Mouse (Mus musculus) hindbrain, embryonic 11.5 days (tissue): ENCODE results near the gene Utp20. TPM values are rescaled to one million over a fixed set of nuclear protein-coding genes. Genes with fewer than 3 reads are reported as not detected.
"Not testable (repeated sequence)": the region's sequence is repeated elsewhere in the genome, so short reads cannot be mapped to it uniquely, and the experiment has no call there.

Experiments
- ATAC-seq: fragments of 200-750 bp; cut with Nextera tagmentation; 2 replicates; pipeline ENCODE4 v1.8.0; 2017; ENCODE audit warnings: mild to moderate bottlenecking, moderate TSS enrichment, moderate library complexity; ENCODE audit not compliant: low FRiP score
- DNase-seq: peaks from one replicate; pipeline ENCODE4 v3.0.0-alpha.2; 2015; ENCODE audit warnings: low spot score
- H3K27ac ChIP-seq: fragments of 300-500 bp; sonication (generic); 2 replicates; pipeline ENCODE4 v1.5.1; 2014; ENCODE audit warnings: mild to moderate bottlenecking, low read depth, low read length
- H3K27me3 ChIP-seq: fragments of 300-500 bp; sonication (generic); 2 replicates; pipeline ENCODE4 v1.6.1; 2014; ENCODE audit warnings: mild to moderate bottlenecking, low read length, moderate library complexity, mixed read lengths; ENCODE audit not compliant: control insufficient read depth, insufficient read depth
- H3K36me3 ChIP-seq: fragments of 300-500 bp; sonication (generic); 2 replicates; pipeline ENCODE4 v1.6.1; 2014; ENCODE audit warnings: mild to moderate bottlenecking, low read length, moderate library complexity, mixed read lengths; ENCODE audit not compliant: control insufficient read depth, insufficient read depth
- H3K4me1 ChIP-seq: fragments of 300-500 bp; sonication (generic); replicated peaks from 2 replicates; pipeline ENCODE4 v1.6.1; 2014; ENCODE audit warnings: low read length, mixed read lengths; ENCODE audit not compliant: control insufficient read depth, insufficient read depth
- H3K4me2 ChIP-seq: fragments of 300-500 bp; sonication (generic); replicated peaks from 2 replicates; pipeline ENCODE4 v1.6.1; 2014; ENCODE audit warnings: mild to moderate bottlenecking, low read depth, low read length
- H3K4me3 ChIP-seq: fragments of 300-500 bp; sonication (generic); 2 replicates; pipeline ENCODE4 v1.5.1; 2014; ENCODE audit warnings: low read depth, low read length
- H3K9ac ChIP-seq: fragments of 300-500 bp; sonication (generic); 2 replicates; pipeline ENCODE4 v1.6.1; 2014; ENCODE audit warnings: low read depth, low read length
- H3K9me3 ChIP-seq: fragments of 300-500 bp; sonication (generic); 2 replicates; pipeline ENCODE4 v1.6.1; 2016; ENCODE audit warnings: low read length; ENCODE audit not compliant: control insufficient read depth
- WGBS: fragments of 180-500 bp; shearing (Covaris S2); extraction: QIAGEN DNeasy Blood & Tissue Kit; methylation state at CpG from one replicate; pipeline ENCODE4 v1.1.7; 2014; 5-methylcytosine and 5-hydroxymethylcytosine counted together
- polyA plus RNA-seq: library from polyadenylated mRNA; unstranded; fragments of >200 nt; fragmentation: Nextera tagmentation; extraction: Ambion mirVana; gene quantifications from 2 replicates; pipeline ENCODE4 v1.2.1, GENCODE M21; 2014

Gene Utp20
- polyA plus RNA-seq, 1 experiment from 2014 or later, result 21.4 TPM

GRCm38 (mm10) chr10:88797452-88797851 is 29.2 kb downstream of the Utp20 start:
- no peaks in the 10 kb centered on the region for H3K36me3 ChIP-seq
- H3K4me1 ChIP-seq, result no peaks in the 10 kb centered on the region
- H3K27me3 ChIP-seq, result no peaks in the 10 kb centered on the region
- H3K4me2 ChIP-seq, result no peak overlapping the region
- no peak overlapping the region for H3K27ac ChIP-seq
- ATAC-seq, result no peak
- no peaks in the 10 kb centered on the region for H3K9me3 ChIP-seq
- no peak for DNase-seq
- H3K9ac ChIP-seq, result no peak overlapping the region
- H3K4me3 ChIP-seq, result no peak overlapping the region

DNA sequence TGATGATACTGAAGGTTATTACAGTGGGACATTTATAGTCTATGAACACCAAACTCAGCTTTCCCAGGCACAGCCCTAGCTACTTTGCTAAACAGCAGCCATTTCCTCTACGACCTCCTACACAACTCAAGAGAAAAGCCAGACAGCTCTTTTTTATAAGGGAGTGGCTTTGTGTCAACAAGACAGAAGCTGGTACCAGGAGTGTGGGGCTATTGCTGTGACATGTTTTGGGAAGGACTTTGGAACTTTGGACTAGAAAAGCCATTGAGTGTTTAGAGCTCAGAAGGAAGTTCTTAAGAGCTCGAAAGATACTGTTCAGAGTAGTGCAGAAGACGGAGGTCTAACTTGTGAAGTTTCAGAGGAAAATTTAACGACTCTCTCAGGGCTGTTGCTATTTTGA is 29.7 kb downstream of the Utp20 start:
- WGBS, result 92% methylated on average over 4 of the region's 4 CpGs
- H3K4me3 ChIP-seq, result no peak overlapping the region
- H3K36me3 ChIP-seq, result no peaks in the 10 kb centered on the region
- no peak for DNase-seq
- H3K9me3 ChIP-seq, result no peaks in the 10 kb centered on the region
- no peaks in the 10 kb centered on the region for H3K4me1 ChIP-seq
- H3K9ac ChIP-seq, result no peak overlapping the region
- no peaks in the 10 kb centered on the region for H3K27me3 ChIP-seq
- no peak overlapping the region for H3K27ac ChIP-seq
- H3K4me2 ChIP-seq, result no peak overlapping the region
- ATAC-seq, result no peak

DNA sequence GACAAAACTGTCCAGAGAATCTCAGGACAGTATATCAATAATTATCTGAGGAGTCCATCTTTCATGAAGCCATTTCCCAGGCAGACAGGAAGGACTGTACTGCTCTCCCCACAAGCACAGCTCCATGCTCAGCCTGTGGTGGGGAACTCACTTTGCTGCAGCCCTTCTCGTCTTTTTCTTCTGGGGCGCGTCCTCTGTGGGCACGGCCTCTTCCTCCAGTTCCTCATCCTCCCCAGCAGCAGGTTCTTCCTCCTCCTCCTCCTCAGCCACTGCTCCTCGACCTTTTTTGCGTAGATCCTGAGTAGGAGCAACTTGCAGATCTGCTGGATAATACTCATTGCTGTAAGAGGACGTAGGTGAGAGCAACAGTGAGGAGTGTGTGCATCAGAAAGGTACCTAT is 31.4 kb downstream of the Utp20 start:
- no peak for DNase-seq
- Histone ChIP-seq H3K4me1 (no peaks in the 10 kb centered on the region), H3K27ac (no peak overlapping the region), H3K4me2 (no peak overlapping the region), H3K9me3 (no peaks in the 10 kb centered on the region), H3K4me3 (no peak overlapping the region), H3K9ac (no peak overlapping the region), H3K27me3 (no peaks in the 10 kb centered on the region), H3K36me3 (no peaks in the 10 kb centered on the region)
- ATAC-seq, result no peak
- 92% methylated on average over 7 of the region's 7 CpGs for WGBS

- no peak overlapping the region for H3K4me3 ChIP-seq
- ATAC-seq (no peak), DNase-seq (no peak)
- no peak overlapping the region for H3K4me2 ChIP-seq
- 93% methylated on average over 8 of the region's 8 CpGs for WGBS
- H3K27me3 ChIP-seq, result no peaks in the 10 kb centered on the region
- no peaks in the 10 kb centered on the region for H3K36me3 ChIP-seq
- no peaks in the 10 kb centered on the region for H3K9me3 ChIP-seq
- H3K9ac ChIP-seq, result no peak overlapping the region
- no peak overlapping the region for H3K27ac ChIP-seq
- no peaks in the 10 kb centered on the region for H3K4me1 ChIP-seq
Observed at GRCm38 (mm10) chr10:88794606-88795005, 32.0 kb downstream of the Utp20 start.

DNA sequence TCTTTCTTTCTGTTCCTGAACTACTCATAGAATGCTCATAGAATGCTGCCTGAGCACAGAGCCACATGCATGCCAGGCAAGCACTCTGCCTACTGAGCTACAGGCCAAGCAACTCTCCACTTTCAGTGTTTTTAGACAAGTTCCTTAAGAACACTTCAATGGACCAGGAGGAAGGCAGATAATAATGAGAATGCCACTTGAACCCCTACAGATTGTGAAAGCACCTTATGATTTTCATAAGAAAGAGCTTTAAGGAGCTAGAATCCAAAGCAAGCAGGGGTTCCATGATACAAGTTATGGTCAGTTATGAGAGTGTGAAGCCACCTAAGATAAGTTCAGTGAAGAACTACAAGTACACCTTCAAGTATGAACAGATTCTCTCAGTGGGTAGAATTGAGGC is 32.9 kb downstream of the Utp20 start:
- H3K27ac ChIP-seq, result no peak overlapping the region
- no peak overlapping the region for H3K4me2 ChIP-seq
- no peaks in the 10 kb centered on the region for H3K4me1 ChIP-seq
- H3K9ac ChIP-seq, result no peak overlapping the region
- DNase-seq (no peak), ATAC-seq (no peak)
- H3K36me3 ChIP-seq, result no peaks in the 10 kb centered on the region
- no peaks in the 10 kb centered on the region for H3K27me3 ChIP-seq
- no peak overlapping the region for H3K4me3 ChIP-seq
- no peaks in the 10 kb centered on the region for H3K9me3 ChIP-seq

GRCm38 (mm10) chr10:88784513-88784931 is 42.1 kb downstream of the Utp20 start:
- Histone ChIP-seq H3K27ac (no peak overlapping the region), H3K4me1 (no peaks in the 10 kb centered on the region), H3K27me3 (no peaks in the 10 kb centered on the region), H3K9me3 (no peaks in the 10 kb centered on the region), H3K4me3 (no peak overlapping the region), H3K4me2 (no peak overlapping the region), H3K9ac (no peak overlapping the region), H3K36me3 (no peaks in the 10 kb centered on the region)
- 83% methylated on average over 5 of the region's 5 CpGs for WGBS
- ATAC-seq, result no peak
- DNase-seq, result no peak

- Histone ChIP-seq H3K4me1 (no peaks in the 10 kb centered on the region), H3K4me2 (no peak overlapping the region), H3K9ac (no peak overlapping the region), H3K9me3 (no peaks in the 10 kb centered on the region), H3K36me3 (no peaks in the 10 kb centered on the region), H3K27ac (no peak overlapping the region), H3K4me3 (no peak overlapping the region), H3K27me3 (no peaks in the 10 kb centered on the region)
- WGBS, result 92% methylated on average over 5 of the region's 5 CpGs
- ATAC-seq, result no peak
- DNase-seq, result no peak
Observed at GRCm38 (mm10) chr10:88783941-88784340, 42.7 kb downstream of the Utp20 start.

- not testable (repeated sequence) for H3K9me3 ChIP-seq
Observed at GRCm38 (mm10) chr10:88783135-88783534, 43.5 kb downstream of the Utp20 start.

GRCm38 (mm10) chr10:88780716-88781115 is 45.9 kb downstream of the Utp20 start:
- Histone ChIP-seq H3K27ac (no peak overlapping the region), H3K4me1 (no peaks in the 10 kb centered on the region), H3K4me2 (no peak overlapping the region), H3K4me3 (no peak overlapping the region), H3K9ac (no peak overlapping the region), H3K27me3 (no peaks in the 10 kb centered on the region), H3K9me3 (no peaks in the 10 kb centered on the region), H3K36me3 (no peaks in the 10 kb centered on the region)
- DNase-seq (no peak), ATAC-seq (no peak)
- WGBS, result 88% methylated on average over 4 of the region's 4 CpGs

More at GRCm38 (mm10) chr10:88783135-88783534, 43.5 kb downstream of the Utp20 start:
- not testable (repeated sequence) for H3K27me3 ChIP-seq, H3K4me3 ChIP-seq, H3K27ac ChIP-seq, H3K36me3 ChIP-seq, H3K4me2 ChIP-seq, ATAC-seq, H3K4me1 ChIP-seq, DNase-seq, H3K9ac ChIP-seq
- 89% methylated on average over 2 of the region's 2 CpGs for WGBS
